Mouse (Mus musculus) embryonic fibroblast, embryonic 13.5 days (primary cell): ENCODE measurements around the gene Dennd1a. TPM values are rescaled to one million over a fixed set of nuclear protein-coding genes. Genes with fewer than 3 reads are reported as not detected.

Source experiments
- H3K27ac ChIP-seq: 2 replicates; pipeline ENCODE4 v1.5.1; 2012; ENCODE audit warnings: low read length, control low read depth, inconsistent platforms; ENCODE audit not compliant: insufficient read depth
- H3K4me1 ChIP-seq: 2 replicates; pipeline ENCODE4 v1.6.1; 2011; ENCODE audit warnings: low read length; ENCODE audit not compliant: control insufficient read depth, insufficient read depth
- H3K4me3 ChIP-seq: 2 replicates; pipeline ENCODE4 v1.5.1; 2011; ENCODE audit warnings: mild to moderate bottlenecking, control low read depth, low read length; ENCODE audit not compliant: insufficient read depth
- CTCF ChIP-seq: IDR thresholded peaks from 2 replicates; pipeline ENCODE4 v1.5.1; 2011; ENCODE audit warnings: mild to moderate bottlenecking, control low read depth, low read length, moderate library complexity, borderline replicate concordance; ENCODE audit not compliant: insufficient read depth
- POLR2A ChIP-seq: IDR thresholded peaks from 2 replicates; pipeline ENCODE4 v1.6.1; 2011; ENCODE audit warnings: low read depth, mild to moderate bottlenecking, control low read depth, low read length, moderate library complexity
- polyA plus RNA-seq: library from polyadenylated mRNA; stranded (reverse); fragments of >200 nt; gene quantifications from 2 replicates; pipeline ENCODE4 v1.2.4, GENCODE M21; 2011; ENCODE audit warnings: low read depth; ENCODE audit not compliant: missing spikeins, insufficient read length

Dennd1a gene
- polyA plus RNA-seq, 1 experiment = 25.7 TPM

DNA sequence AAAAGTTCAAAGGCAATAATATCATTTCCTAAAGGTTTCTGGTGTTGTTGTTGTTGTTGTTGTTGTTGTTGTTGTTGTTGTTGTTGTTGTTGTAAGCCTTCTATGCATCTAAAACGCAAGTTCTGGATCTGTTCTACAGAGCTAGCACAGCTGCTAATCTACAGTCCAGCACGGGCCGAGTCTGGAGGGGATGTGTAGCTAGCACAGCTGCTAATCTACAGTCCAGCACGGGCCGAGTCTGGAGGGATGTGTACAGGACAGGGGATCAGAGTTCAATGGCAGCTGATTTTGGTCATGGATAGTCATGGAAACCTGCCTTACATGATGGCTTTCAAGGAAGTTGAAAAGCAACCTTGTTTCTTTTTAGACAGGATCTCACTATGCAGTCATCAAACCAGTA lies 57.3 kb downstream of the Dennd1a start:
- no peak overlapping the region for H3K27ac ChIP-seq
- H3K4me1 ChIP-seq = no peaks in the 10 kb centered on the region
- TF ChIP-seq CTCF (no peak), POLR2A (no peak)
- no peak overlapping the region for H3K4me3 ChIP-seq

GRCm38 (mm10) chr2:38223759-38224158 lies 63.4 kb downstream of the Dennd1a start:
- TF ChIP-seq CTCF (no peak), POLR2A (no peak)
- no peak overlapping the region for H3K4me3 ChIP-seq
- no peaks in the 10 kb centered on the region; the same call in 1 of the 2 replicates for H3K4me1 ChIP-seq
- H3K27ac ChIP-seq = no peak overlapping the region

- H3K27ac ChIP-seq = no peak overlapping the region
- H3K4me1 ChIP-seq = no peaks in the 10 kb centered on the region; the same call in 1 of the 2 replicates
- TF ChIP-seq CTCF (no peak), POLR2A (no peak)
- no peak overlapping the region for H3K4me3 ChIP-seq
Observed at GRCm38 (mm10) chr2:38221461-38221860, 65.7 kb downstream of the Dennd1a start.

DNA sequence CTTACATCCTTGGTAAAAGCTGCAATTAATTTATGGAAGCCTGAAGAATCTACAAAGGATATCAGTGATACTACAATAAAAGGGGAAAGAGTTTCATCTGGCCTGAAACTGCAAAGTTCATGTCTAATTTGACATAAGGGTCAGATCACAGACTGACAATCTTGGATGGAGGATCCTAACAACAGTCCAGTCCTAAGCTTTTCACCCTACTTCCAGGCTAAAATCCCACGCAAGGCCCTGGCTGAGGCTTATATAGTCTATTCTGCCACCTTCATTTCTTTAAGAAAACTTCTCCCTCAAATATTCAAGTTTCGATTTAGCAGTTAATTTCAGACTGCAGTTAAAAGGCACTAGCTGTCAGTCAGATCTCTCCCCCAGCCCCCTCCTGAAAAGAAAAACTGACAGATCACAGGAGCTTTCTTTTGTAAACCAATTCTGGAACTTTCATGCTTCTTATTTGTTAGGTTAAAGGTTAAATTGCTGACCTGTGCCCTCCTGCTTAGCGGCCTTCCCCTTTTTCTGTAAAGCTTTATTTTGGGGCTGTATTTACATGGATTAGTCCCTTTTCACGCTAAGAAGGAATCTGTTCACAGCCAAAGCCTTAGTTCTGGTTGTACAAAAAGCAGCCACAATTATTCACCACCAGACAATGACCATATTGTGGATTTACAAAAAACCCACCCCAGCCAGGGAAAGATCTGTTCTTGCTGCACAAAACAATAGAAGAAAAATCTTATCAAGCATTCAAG lies 66.3 kb downstream of the Dennd1a start:
- no peak overlapping the region for H3K4me3 ChIP-seq
- TF ChIP-seq POLR2A = no peak
- TF ChIP-seq CTCF = no peak
- no peak overlapping the region for H3K27ac ChIP-seq
- no peaks in the 10 kb centered on the region; the same call in 1 of the 2 replicates for H3K4me1 ChIP-seq

DNA sequence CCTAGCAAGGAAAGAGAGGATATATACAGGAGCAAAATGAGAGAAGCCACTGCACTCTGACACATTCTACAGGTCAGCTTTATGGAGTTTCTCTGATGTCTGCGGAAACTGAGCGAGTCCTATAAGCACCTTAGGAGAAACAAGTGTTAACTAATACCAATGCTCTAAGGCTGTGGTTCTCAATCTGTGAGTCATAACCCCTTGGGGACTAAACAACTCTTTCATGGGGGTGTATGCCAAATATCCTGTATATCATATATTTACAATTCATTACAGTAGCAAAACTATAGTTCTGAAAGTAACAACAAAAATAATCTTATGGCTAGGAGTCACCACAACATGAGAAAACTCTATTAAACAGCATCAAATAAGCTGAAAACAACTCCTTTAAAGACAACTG lies 67.5 kb downstream of the Dennd1a start:
- Histone ChIP-seq H3K4me1 (no peaks in the 10 kb centered on the region; the same call in 1 of the 2 replicates), H3K27ac (no peak overlapping the region), H3K4me3 (no peak overlapping the region)
- TF ChIP-seq CTCF (no peak), POLR2A (no peak)

GRCm38 (mm10) chr2:38213041-38213440 lies 74.1 kb downstream of the Dennd1a start:
- TF ChIP-seq POLR2A (no peak), CTCF (no peak)
- no peak overlapping the region for H3K4me3 ChIP-seq
- no peaks in the 10 kb centered on the region for H3K4me1 ChIP-seq
- H3K27ac ChIP-seq = no peak overlapping the region

GRCm38 (mm10) chr2:38211426-38211825 lies 75.8 kb downstream of the Dennd1a start:
- Histone ChIP-seq H3K27ac (no peak overlapping the region), H3K4me1 (no peaks in the 10 kb centered on the region), H3K4me3 (no peak overlapping the region)
- TF ChIP-seq CTCF = no peak
- no peak for TF ChIP-seq POLR2A

GRCm38 (mm10) chr2:38207752-38208151 lies 79.4 kb downstream of the Dennd1a start:
- H3K27ac ChIP-seq = no peak overlapping the region

GRCm38 (mm10) chr2:38205281-38205680 lies 81.9 kb downstream of the Dennd1a start:
- Histone ChIP-seq H3K27ac (no peak overlapping the region), H3K4me3 (no peak overlapping the region), H3K4me1 (no peaks in the 10 kb centered on the region)
- TF ChIP-seq POLR2A = no peak
- no peak for TF ChIP-seq CTCF

More at GRCm38 (mm10) chr2:38207752-38208151, 79.4 kb downstream of the Dennd1a start:
- no peak for TF ChIP-seq POLR2A
- TF ChIP-seq CTCF = no peak
- Histone ChIP-seq H3K4me1 (no peaks in the 10 kb centered on the region), H3K4me3 (no peak overlapping the region)

GRCm38 (mm10) chr2:38204696-38205095 lies 82.5 kb downstream of the Dennd1a start:
- no peak overlapping the region for H3K4me3 ChIP-seq
- no peak for TF ChIP-seq POLR2A
- no peak for TF ChIP-seq CTCF
- no peak overlapping the region for H3K27ac ChIP-seq

More at GRCm38 (mm10) chr2:38204696-38205095, 82.5 kb downstream of the Dennd1a start:
- no peaks in the 10 kb centered on the region for H3K4me1 ChIP-seq
